Mouse (Mus musculus) liver, embryonic 14.5 days (tissue): ENCODE measurements around the gene Arhgap22. TPM values are rescaled to one million over a fixed set of nuclear protein-coding genes. Genes with fewer than 3 reads are reported as not detected.
A peak's percentile ranks its signal among the peaks of the same experiment; 100 is the strongest.

Experiments used
- ATAC-seq: fragments of 200-750 bp; cut with Nextera tagmentation; 2 replicates; pipeline ENCODE4 v1.8.0; 2017; ENCODE audit warnings: moderate number of reproducible peaks, mild to moderate bottlenecking, moderate library complexity; ENCODE audit not compliant: insufficient read depth
- DNase-seq, 3 experiments: peaks; one replicate each; pipeline ENCODE4 v3.0.0-alpha.2; 2012 to 2013; ENCODE audit warnings: low read depth in 3 of 3, low spot score in 3 of 3
- H3K27ac ChIP-seq: fragments of 300-500 bp; sonication (generic); 2 replicates; pipeline ENCODE4 v1.5.1; 2014; ENCODE audit warnings: moderate library complexity, mild to moderate bottlenecking, control low read depth, inconsistent platforms
- H3K27me3 ChIP-seq: fragments of 300-500 bp; sonication (generic); 2 replicates; pipeline ENCODE4 v1.6.1; 2014; ENCODE audit warnings: mild to moderate bottlenecking, low read length, moderate library complexity; ENCODE audit not compliant: control insufficient read depth, insufficient read depth
- H3K36me3 ChIP-seq: fragments of 300-500 bp; sonication (generic); replicated peaks from 2 replicates; pipeline ENCODE4 v1.6.1; 2014; ENCODE audit warnings: low read depth; ENCODE audit not compliant: control insufficient read depth, insufficient read depth
- H3K4me1 ChIP-seq, 2 experiments: fragments of 200-500 bp in 1 of 2; fragments of 300-500 bp in 1 of 2; sonication (generic) in 1 of 2; replicated peaks; 2 replicates each; pipeline ENCODE4 v1.6.1; 2012 to 2014; ENCODE audit warnings: antibody characterized with exemption in 1 of 2, inconsistent platforms in 1 of 2, low read length in 1 of 2; ENCODE audit not compliant: control insufficient read depth in 2 of 2, insufficient read depth in 2 of 2
- H3K4me2 ChIP-seq: fragments of 300-500 bp; sonication (generic); 2 replicates; pipeline ENCODE4 v1.6.1; 2014; ENCODE audit warnings: low read depth, mild to moderate bottlenecking, control low read depth, moderate library complexity
- H3K4me3 ChIP-seq, 2 experiments: fragments of 200-500 bp in 1 of 2; fragments of 300-500 bp in 1 of 2; sonication (generic) in 1 of 2; 2 replicates each; pipeline ENCODE4 v1.5.1; 2012 to 2014; ENCODE audit warnings: low read depth in 2 of 2, low read length in 2 of 2, mild to moderate bottlenecking in 2 of 2, control low read depth in 1 of 2, inconsistent platforms in 1 of 2, moderate library complexity in 1 of 2; ENCODE audit not compliant: insufficient read depth in 1 of 2
- H3K9ac ChIP-seq: fragments of 300-500 bp; sonication (generic); replicated peaks from 2 replicates; pipeline ENCODE4 v1.6.1; 2014; ENCODE audit warnings: mild to moderate bottlenecking, control low read depth, moderate library complexity
- H3K9me3 ChIP-seq: fragments of 300-500 bp; sonication (generic); 2 replicates; pipeline ENCODE4 v1.6.1; 2016; ENCODE audit warnings: low read length, mixed read lengths; ENCODE audit not compliant: control insufficient read depth
- CTCF ChIP-seq: IDR thresholded peaks from 2 replicates; pipeline ENCODE4 v1.5.1; 2016; ENCODE audit warnings: antibody characterized with exemption, low read depth, control low read depth
- EP300 ChIP-seq: IDR thresholded peaks from 2 replicates; pipeline ENCODE4 v1.6.1; 2016; ENCODE audit warnings: antibody characterized with exemption, low read depth
- WGBS: fragments of 180-500 bp; shearing (Covaris S2); extraction: QIAGEN DNeasy Blood & Tissue Kit; methylation state at CpG from one replicate; pipeline ENCODE4 v1.1.7; 2014; ENCODE audit not compliant: insufficient replicate concordance; 5-methylcytosine and 5-hydroxymethylcytosine counted together
- polyA plus RNA-seq, 2 experiments: library from polyadenylated mRNA; depleted of rRNA in 1 of 2; stranded (reverse) in 1 of 2; unstranded in 1 of 2; fragments of >200 nt; fragmentation: Nextera tagmentation in 1 of 2; extraction: Ambion mirVana in 1 of 2; gene quantifications; 2 replicates each; pipeline versions ENCODE4 v1.2.1 to v1.2.3; 2012 to 2014

Arhgap22 gene
- polyA plus RNA-seq, 2 experiments = 2.0 to 2.6 TPM

DNA sequence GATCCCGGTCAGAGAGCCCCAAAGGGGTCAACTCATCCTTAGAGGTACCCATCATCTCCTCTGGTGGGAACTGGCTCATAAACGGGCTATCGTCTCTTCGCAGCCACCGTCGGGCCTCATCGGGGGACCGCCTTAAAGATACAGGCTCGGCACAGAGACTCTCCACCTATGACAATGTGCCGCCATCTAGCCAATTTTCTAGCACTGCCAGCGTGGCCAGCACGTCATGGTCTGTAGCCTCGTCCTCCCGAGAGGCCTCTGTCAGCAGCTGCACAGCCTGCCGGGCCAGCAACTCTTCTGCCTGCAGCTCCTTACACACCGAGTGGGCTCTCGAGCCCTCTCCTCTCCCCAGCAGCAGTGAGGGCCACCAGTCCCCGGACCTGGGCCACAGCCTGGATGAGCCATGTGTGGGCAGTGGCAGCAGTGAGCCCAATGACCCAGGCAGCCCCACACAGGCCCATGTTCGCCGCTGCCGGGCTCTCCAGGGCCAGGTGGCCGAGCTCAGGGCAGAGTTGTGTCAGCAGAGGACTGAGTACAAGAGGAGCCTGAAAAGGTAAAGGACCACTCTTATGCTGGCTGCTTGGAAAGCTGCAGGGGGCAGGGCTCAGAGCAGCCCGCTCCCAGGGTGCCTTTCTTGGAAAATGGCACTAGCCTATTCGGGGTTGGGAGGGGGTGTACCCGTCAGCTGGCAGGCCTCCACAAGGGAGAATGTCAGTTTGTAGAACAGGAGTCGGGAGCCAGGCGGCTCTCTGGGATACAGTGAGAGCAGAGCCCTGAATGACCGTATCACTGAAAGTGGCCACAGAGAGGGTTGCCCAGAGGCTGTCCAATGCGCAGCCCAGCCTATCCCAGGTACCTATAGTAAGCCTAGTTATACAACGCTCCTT lies 153.3 kb downstream of the Arhgap22 start:
- no peaks in the 10 kb centered on the region for H3K36me3 ChIP-seq
- H3K9ac ChIP-seq = no peak overlapping the region
- DNase-seq = no peak
- WGBS = 65% methylated on average over 30 of the region's 30 CpGs
- H3K27ac ChIP-seq = no peak overlapping the region
- H3K4me1 ChIP-seq = peaks cover 0 to 5% of the 10 kb centered on the region in 2 experiments; a peak in 1 of 4 replicates
- H3K27me3 ChIP-seq = no peaks in the 10 kb centered on the region
- no peak for TF ChIP-seq EP300
- TF ChIP-seq CTCF = no peak
- H3K4me2 ChIP-seq = no peak overlapping the region
- no peak overlapping the region for H3K4me3 ChIP-seq
- ATAC-seq = no peak
- no peaks in the 10 kb centered on the region for H3K9me3 ChIP-seq

- ATAC-seq (no peak), DNase-seq (no peak)
- Histone ChIP-seq H3K36me3 (no peaks in the 10 kb centered on the region), H3K4me3 (no peak overlapping the region), H3K4me2 (no peak overlapping the region), H3K27ac (no peak overlapping the region), H3K9me3 (no peaks in the 10 kb centered on the region), H3K27me3 (no peaks in the 10 kb centered on the region), H3K4me1 (peaks cover 0 to 5% of the 10 kb centered on the region in 2 experiments; a peak in 1 of 4 replicates), H3K9ac (no peak overlapping the region)
- 63% methylated on average over 12 of the region's 12 CpGs for WGBS
- TF ChIP-seq EP300 (no peak), CTCF (no peak)
These were observed 155.5 kb downstream of the Arhgap22 start for GRCm38 (mm10) chr14:33369375-33369774.

GRCm38 (mm10) chr14:33370056-33370455 lies 156.2 kb downstream of the Arhgap22 start:
- H3K9ac ChIP-seq = no peak overlapping the region
- H3K4me3 ChIP-seq = no peak overlapping the region
- H3K4me2 ChIP-seq = peak overlapping the region; percentile 3; the same call in 1 of the 2 replicates
- 10% methylated on average over 7 of the region's 7 CpGs for WGBS
- H3K27ac ChIP-seq = no peak overlapping the region
- TF ChIP-seq CTCF (no peak), EP300 (no peak)
- H3K4me1 ChIP-seq = peaks cover 0 to 5% of the 10 kb centered on the region in 2 experiments; a peak in 1 of 4 replicates
- DNase-seq (no peak), ATAC-seq (no peak)
- H3K36me3 ChIP-seq = no peaks in the 10 kb centered on the region
- H3K9me3 ChIP-seq = no peaks in the 10 kb centered on the region
- no peaks in the 10 kb centered on the region for H3K27me3 ChIP-seq

- DNase-seq = peak; percentile 7 to 22 (median 10)
These were observed 157.4 kb downstream of the Arhgap22 start for GRCm38 (mm10) chr14:33371248-33371647.

DNA sequence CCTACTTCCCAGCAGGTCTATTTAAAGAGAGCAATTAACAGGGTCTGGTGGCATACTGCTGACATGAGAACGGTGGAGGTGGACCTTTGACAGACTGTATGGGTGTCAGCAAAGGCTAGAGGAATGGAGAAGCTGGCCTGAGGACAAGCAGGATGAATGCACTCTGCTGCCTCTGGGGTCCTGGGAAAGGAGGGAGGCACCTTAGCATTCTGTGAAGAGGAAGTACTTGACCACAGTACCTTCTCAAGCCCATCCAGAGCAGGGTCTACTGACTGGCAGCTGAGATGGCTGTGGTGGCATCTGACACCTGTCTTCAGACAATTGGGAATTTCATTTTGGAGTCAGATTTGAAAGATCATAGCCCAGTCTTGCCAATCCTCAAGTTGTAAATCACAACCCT lies 159.4 kb downstream of the Arhgap22 start:
- Histone ChIP-seq H3K4me3 (no peak overlapping the region), H3K27me3 (no peaks in the 10 kb centered on the region), H3K4me2 (no peak overlapping the region), H3K9me3 (no peaks in the 10 kb centered on the region), H3K4me1 (peaks cover 0 to 5% of the 10 kb centered on the region in 2 experiments; a peak in 1 of 4 replicates), H3K36me3 (no peaks in the 10 kb centered on the region), H3K9ac (no peak overlapping the region), H3K27ac (no peak overlapping the region)
- WGBS = 39% methylated on average over 1 of the region's 1 CpGs
- ATAC-seq (no peak), DNase-seq (no peak)
- no peak for TF ChIP-seq EP300

More at GRCm38 (mm10) chr14:33371248-33371647, 157.4 kb downstream of the Arhgap22 start:
- H3K27me3 ChIP-seq = no peaks in the 10 kb centered on the region
- H3K4me2 ChIP-seq = no peak overlapping the region
- no peak; the same call in 1 of the 2 replicates for ATAC-seq
- no peaks in the 10 kb centered on the region for H3K36me3 ChIP-seq
- 17% methylated on average over 3 of the region's 3 CpGs for WGBS
- H3K27ac ChIP-seq = no peak overlapping the region
- TF ChIP-seq CTCF (peak; percentile 83), EP300 (no peak)
- H3K4me3 ChIP-seq = no peak overlapping the region
- no peaks in the 10 kb centered on the region for H3K9me3 ChIP-seq
- no peak overlapping the region for H3K9ac ChIP-seq
- H3K4me1 ChIP-seq = peaks cover 0 to 5% of the 10 kb centered on the region in 2 experiments; a peak in 1 of 4 replicates
